Mouse (Mus musculus): ENCODE measurements around the gene Teddm2.

The Teddm2 gene

GRCm38 (mm10) chr1:153899731-153900380 is at the start of gene Teddm2, which contains the start of gene Glul:
TSS of gene Teddm2 (minus strand) at chr1:153900228.
TSS of gene Glul (plus strand) at chr1:153899944.
- peak; percentile 83 for DNase-seq (ENCODE audit: low read depth, low spot score)

GRCm38 (mm10) chr1:153947837-153948236 is 47.8 kb upstream of the Teddm2 start:
- no peak for DNase-seq (ENCODE audit: low read depth, low spot score)

GRCm38 (mm10) chr1:153946971-153947370 is 46.9 kb upstream of the Teddm2 start:
- DNase-seq (ENCODE audit: low read depth, low spot score) = no peak

DNA sequence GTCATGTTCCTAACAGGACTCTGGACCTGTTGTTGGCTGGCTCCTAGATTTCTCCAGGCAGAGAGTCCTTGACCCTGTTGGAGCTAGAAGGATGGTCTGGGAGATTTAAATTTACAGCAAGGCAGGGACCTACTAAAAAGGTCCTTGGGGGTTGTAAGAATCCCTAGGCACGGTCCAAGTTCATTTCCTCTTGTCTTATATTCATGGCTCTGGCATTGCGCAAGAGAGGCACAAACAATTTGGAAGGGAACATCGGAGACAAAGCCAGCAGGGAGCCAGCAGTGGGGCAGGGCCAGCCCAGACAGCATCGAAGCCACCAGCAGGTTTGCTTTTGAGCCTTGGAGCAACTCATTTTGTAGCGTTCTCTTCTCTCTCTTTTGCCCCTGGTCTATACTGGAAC is 45.2 kb upstream of the Teddm2 start:
- DNase-seq (ENCODE audit: low read depth, low spot score) = no peak

DNA sequence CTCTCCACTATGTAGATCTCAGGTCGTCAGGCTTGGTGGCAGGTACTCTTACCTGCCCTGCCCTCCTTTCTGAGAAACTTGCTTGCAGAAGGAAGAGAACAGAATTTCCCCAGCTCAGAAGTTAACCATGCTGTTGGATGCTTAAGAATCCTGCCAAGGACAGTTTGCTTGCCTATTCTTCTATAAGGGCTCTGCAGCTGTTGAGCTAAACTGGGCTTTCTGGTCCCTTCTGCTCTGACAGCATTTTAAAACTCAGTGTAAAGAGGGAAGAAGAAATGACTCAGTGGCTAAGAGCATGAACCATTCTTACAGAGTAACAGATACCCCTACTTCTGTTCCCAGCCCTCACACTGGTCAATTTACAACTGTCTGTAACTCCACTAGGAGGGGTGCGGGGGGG is 41.0 kb upstream of the Teddm2 start:
- DNase-seq (ENCODE audit: low read depth, low spot score) = no peak

DNA sequence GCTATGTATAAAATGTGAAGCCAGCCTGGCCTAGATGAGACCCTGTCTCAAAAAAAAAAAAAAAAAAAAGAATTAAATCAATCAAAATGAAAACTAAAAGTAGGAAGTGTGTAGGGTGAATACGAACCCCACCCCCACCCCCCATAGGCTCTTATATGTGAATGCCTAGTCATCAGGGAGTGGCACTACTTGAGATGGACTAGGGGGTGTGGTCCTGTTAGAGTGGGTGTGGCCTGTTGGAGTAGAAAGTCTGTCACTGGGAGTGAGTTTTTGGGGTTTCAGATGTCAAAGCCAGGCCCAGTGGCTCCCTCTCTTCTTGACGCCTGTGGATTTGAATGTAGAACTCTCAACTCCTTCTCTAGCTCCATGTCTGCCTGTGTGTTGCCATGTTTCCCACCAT is 37.0 kb upstream of the Teddm2 start:
- DNase-seq (ENCODE audit: low read depth, low spot score) = no peak

DNA sequence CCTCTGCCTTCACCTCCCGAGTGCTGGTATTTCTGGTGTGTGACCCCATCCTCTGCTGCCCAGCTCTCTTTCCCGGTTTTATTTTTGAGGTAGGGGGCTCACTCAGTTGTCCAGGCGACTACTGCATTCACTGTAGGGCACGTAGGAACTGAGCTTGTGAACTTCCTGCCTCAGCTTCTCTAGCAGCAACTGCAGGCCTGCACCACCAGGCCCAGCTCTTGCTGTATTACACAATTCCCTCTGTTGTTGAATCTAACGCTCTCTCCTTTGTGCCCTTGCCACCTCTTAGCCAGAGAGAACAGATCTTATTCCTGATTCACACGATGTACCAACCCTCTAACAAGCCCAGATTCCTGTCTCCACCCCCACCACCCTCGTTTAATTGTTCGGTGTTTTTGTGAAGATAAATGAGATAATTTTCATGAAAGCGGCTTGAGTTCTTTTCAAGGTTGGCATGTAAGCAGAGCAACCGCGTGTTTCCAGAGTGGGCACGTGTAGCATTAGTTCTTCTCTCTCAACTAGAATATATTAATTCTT is 35.9 kb upstream of the Teddm2 start:
- no peak for DNase-seq (ENCODE audit: low read depth, low spot score)

DNA sequence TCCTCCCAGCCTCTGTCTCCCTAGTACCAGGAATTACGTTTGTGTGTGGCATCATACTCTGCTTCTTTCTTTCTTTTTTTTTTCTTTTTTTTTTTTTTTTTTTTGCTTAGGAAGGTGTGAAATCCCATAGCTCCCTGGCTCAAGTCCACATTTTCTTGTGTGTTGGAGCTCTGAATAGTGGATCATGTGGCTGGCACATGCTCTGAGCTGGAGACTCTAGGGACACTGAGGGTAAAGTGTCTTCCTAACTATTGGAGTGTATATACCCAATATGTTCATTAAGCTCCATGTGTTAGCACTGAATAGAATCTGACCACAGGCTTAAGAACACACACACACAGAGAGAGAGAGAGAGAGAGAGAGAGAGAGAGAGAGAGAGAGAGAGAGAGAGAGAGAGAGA is 33.7 kb upstream of the Teddm2 start:
- no peak for DNase-seq (ENCODE audit: low read depth, low spot score)

- DNase-seq (ENCODE audit: low read depth, low spot score) = no peak
Observed at GRCm38 (mm10) chr1:153930431-153930830, 30.4 kb upstream of the Teddm2 start.

- no peak for DNase-seq (ENCODE audit: low read depth, low spot score)
Observed at GRCm38 (mm10) chr1:153924395-153925385, 24.7 kb upstream of the Teddm2 start.

- DNase-seq (ENCODE audit: low read depth, low spot score) = no peak
Observed at GRCm38 (mm10) chr1:153922571-153923021, 22.6 kb upstream of the Teddm2 start.

GRCm38 (mm10) chr1:153921642-153922041 is 21.6 kb upstream of the Teddm2 start:
- no peak for DNase-seq (ENCODE audit: low read depth, low spot score)

DNA sequence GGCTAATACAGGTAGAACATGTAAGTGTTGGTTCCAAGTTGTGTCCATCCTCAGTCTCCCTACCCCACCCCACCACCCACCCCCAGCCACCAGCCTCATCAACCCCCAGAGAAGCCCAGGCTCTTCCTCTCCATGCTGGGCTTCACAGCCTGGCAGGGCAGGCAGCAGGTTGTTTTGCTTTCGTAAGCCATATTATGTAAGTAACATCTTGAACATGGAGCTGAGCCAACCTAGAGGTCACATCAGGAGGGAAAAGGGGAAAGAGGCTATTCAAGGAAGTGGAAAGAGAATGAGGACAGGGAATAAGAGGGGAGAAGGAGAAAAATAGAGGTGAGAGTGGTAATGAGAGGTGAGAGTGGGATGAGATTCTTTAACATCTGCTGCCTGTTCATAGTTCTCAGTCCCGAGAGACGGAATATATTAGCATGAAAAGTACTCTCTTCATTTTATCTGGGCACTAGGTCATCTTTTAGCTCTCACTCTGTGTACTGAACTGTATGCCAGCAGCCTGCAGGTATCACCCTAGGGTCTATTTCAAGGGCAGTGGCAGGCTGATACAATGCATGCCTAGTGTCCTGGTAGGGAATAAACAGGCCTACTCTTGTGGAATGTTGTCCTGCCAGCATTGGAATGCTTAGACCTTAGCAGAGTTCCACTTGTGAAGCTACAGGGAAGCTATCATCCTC is 18.6 kb upstream of the Teddm2 start:
- DNase-seq (ENCODE audit: low read depth, low spot score) = no peak

DNA sequence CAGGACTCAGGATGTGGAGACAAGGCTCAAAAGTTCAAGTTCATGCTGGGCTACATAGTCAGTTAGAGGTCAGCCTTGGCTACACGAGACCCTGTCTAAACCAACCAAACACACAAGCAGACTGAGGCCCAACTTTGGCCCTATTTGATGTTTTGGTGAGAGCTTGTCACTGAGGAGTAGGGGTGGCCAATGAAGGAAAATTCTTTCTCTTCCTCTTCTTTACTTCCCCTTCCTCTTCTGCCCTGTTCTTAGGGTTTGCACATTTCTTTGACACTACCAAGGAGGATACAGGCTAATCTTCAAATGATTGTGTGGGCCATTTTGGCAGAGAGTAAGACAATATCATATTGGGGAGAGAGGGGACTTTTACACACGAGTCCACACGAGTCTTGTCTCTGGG is 13.8 kb upstream of the Teddm2 start:
- no peak for DNase-seq (ENCODE audit: low read depth, low spot score)

- DNase-seq (ENCODE audit: low read depth, low spot score) = no peak
Observed at GRCm38 (mm10) chr1:153911276-153911795, 11.3 kb upstream of the Teddm2 start.

GRCm38 (mm10) chr1:153910423-153910822 is 10.4 kb upstream of the Teddm2 start:
- no peak for DNase-seq (ENCODE audit: low read depth, low spot score)

DNA sequence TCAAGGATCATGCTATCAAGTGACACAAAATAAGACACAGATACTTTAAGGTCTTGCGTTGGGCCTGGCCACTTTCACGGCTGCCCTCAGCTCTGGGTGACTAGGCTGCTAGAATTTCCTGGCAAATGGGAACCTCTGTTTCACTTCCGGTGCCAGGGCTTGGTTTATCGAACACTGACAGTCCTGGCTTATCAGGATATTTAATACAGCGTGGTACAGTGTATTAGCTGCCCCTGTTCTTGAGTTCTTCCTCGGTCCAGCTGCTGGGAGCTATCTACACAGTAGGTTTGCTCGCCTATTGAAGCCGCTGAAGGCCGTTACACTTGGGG is 9.9 kb upstream of the Teddm2 start:
- no peak for DNase-seq (ENCODE audit: low read depth, low spot score)

- no peak for DNase-seq (ENCODE audit: low read depth, low spot score)
Observed at GRCm38 (mm10) chr1:153909213-153909962, 9.4 kb upstream of the Teddm2 start.

GRCm38 (mm10) chr1:153908741-153909140 is 8.7 kb upstream of the Teddm2 start:
- DNase-seq (ENCODE audit: low read depth, low spot score) = no peak

DNA sequence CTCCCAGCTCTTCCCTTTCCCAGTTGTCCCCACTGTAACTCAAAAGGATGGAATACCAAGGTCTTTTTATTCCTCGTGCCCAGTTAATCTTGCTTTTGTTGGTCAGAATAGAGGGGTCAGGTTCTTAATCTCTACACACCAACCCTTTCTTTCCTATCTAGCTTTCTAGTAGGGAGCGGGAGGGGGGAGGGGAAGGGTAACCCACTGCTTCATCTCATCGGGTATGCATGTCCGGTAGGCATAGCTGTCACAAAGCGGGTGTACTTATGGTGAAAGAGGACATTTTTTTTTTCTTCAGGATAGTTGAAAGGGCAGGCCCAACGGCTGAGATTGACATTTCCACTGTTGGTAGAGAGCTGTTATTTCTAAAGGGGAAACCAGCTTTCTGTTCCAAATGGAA is 8.2 kb upstream of the Teddm2 start:
- DNase-seq (ENCODE audit: low read depth, low spot score) = no peak

- no peak for DNase-seq (ENCODE audit: low read depth, low spot score)
Observed at GRCm38 (mm10) chr1:153905884-153906283, 5.9 kb upstream of the Teddm2 start.
